Mouse (Mus musculus) midbrain, embryonic 14.5 days (tissue): ENCODE data around the gene Lsm4. TPM values are rescaled to one million over a fixed set of nuclear protein-coding genes. Genes with fewer than 3 reads are reported as not detected.

ENCODE experiments used
- ATAC-seq: fragments of 200-750 bp; cut with Nextera tagmentation; 2 replicates; pipeline ENCODE4 v1.8.0; 2017; ENCODE audit warnings: moderate number of reproducible peaks, moderate library complexity; ENCODE audit not compliant: low FRiP score, low TSS enrichment
- DNase-seq: peaks from one replicate; pipeline ENCODE4 v3.0.0-alpha.2; 2015
- H3K27ac ChIP-seq: fragments of 300-500 bp; sonication (generic); replicated peaks from 2 replicates; pipeline ENCODE4 v1.5.1; 2014; ENCODE audit warnings: mild to moderate bottlenecking, low read depth, low read length, moderate library complexity
- H3K27me3 ChIP-seq: fragments of 300-500 bp; sonication (generic); 2 replicates; pipeline ENCODE4 v1.6.1; 2014; ENCODE audit warnings: low read length, control low read depth, mixed read lengths; ENCODE audit not compliant: control insufficient read depth, insufficient read depth
- H3K36me3 ChIP-seq: fragments of 300-500 bp; sonication (generic); 2 replicates; pipeline ENCODE4 v1.6.1; 2014; ENCODE audit warnings: low read length, control low read depth; ENCODE audit not compliant: control insufficient read depth, insufficient read depth
- H3K4me1 ChIP-seq: fragments of 300-500 bp; sonication (generic); 2 replicates; pipeline ENCODE4 v1.6.1; 2014; ENCODE audit warnings: mild to moderate bottlenecking, antibody characterized with exemption, low read length, control low read depth; ENCODE audit not compliant: control insufficient read depth, insufficient read depth
- H3K4me2 ChIP-seq: fragments of 300-500 bp; sonication (generic); 2 replicates; pipeline ENCODE4 v1.6.1; 2014; ENCODE audit warnings: mild to moderate bottlenecking, low read length, moderate library complexity
- H3K4me3 ChIP-seq: fragments of 300-500 bp; sonication (generic); replicated peaks from 2 replicates; pipeline ENCODE4 v1.5.1; 2014; ENCODE audit warnings: low read depth, low read length
- H3K9ac ChIP-seq: fragments of 300-500 bp; sonication (generic); replicated peaks from 2 replicates; pipeline ENCODE4 v1.6.1; 2014; ENCODE audit warnings: mild to moderate bottlenecking, low read length, moderate library complexity
- H3K9me3 ChIP-seq: fragments of 300-500 bp; sonication (generic); 2 replicates; pipeline ENCODE4 v1.6.1; 2016; ENCODE audit warnings: low read length, control low read depth, mixed read lengths; ENCODE audit not compliant: control insufficient read depth
- WGBS: fragments of 180-500 bp; shearing (Covaris S2); extraction: QIAGEN DNeasy Blood & Tissue Kit; methylation state at CpG from one replicate; pipeline ENCODE4 v1.1.7; 2014; 5-methylcytosine and 5-hydroxymethylcytosine counted together
- polyA plus RNA-seq: library from polyadenylated mRNA; unstranded; fragments of >200 nt; fragmentation: Nextera tagmentation; extraction: Ambion mirVana; gene quantifications from 2 replicates; pipeline ENCODE4 v1.2.1, GENCODE M21; 2014

The Lsm4 gene
- polyA plus RNA-seq, 1 experiment from 2014 or later, result 175 TPM

GRCm38 (mm10) chr8:70719796-70720270 is 46.8 kb downstream of the Lsm4 start:
- ATAC-seq, result no peak
- no peak overlapping the region for H3K9ac ChIP-seq
- no peak for DNase-seq
- no peak overlapping the region for H3K27ac ChIP-seq
- H3K4me3 ChIP-seq, result no peak overlapping the region
- H3K36me3 ChIP-seq, result no peaks in the 10 kb centered on the region
- H3K9me3 ChIP-seq, result no peaks in the 10 kb centered on the region
- WGBS, result 72% methylated on average over 9 of the region's 9 CpGs
- H3K4me1 ChIP-seq, result no peaks in the 10 kb centered on the region
- H3K4me2 ChIP-seq, result no peak overlapping the region
- no peaks in the 10 kb centered on the region for H3K27me3 ChIP-seq

GRCm38 (mm10) chr8:70720739-70721138 is 47.7 kb downstream of the Lsm4 start:
- peak; percentile 89 for DNase-seq
- Histone ChIP-seq H3K4me2 (no peak overlapping the region), H3K4me3 (no peak overlapping the region), H3K36me3 (no peaks in the 10 kb centered on the region), H3K9me3 (no peaks in the 10 kb centered on the region), H3K27me3 (no peaks in the 10 kb centered on the region), H3K9ac (no peak overlapping the region), H3K4me1 (no peaks in the 10 kb centered on the region), H3K27ac (no peak overlapping the region)
- ATAC-seq, result no peak
- WGBS, result 7% methylated on average over 3 of the region's 3 CpGs

GRCm38 (mm10) chr8:70721601-70722000 is 48.6 kb downstream of the Lsm4 start:
- H3K27me3 ChIP-seq, result no peaks in the 10 kb centered on the region
- ATAC-seq, result no peak
- DNase-seq, result no peak
- no peaks in the 10 kb centered on the region for H3K36me3 ChIP-seq
- H3K4me3 ChIP-seq, result no peak overlapping the region
- 84% methylated on average over 8 of the region's 8 CpGs for WGBS
- no peaks in the 10 kb centered on the region for H3K9me3 ChIP-seq
- no peak overlapping the region for H3K4me2 ChIP-seq
- no peak overlapping the region for H3K9ac ChIP-seq
- H3K4me1 ChIP-seq, result no peaks in the 10 kb centered on the region
- no peak overlapping the region for H3K27ac ChIP-seq

GRCm38 (mm10) chr8:70723486-70724210 is 50.6 kb downstream of the Lsm4 start, which contains the start of gene Pde4c:
Gene Pde4c, plus strand, starts transcription at chr8:70723720.
- no peak for DNase-seq
- Histone ChIP-seq H3K4me1 (no peaks in the 10 kb centered on the region), H3K4me2 (no peak within 1 kb of the TSS), H3K27ac (no peak within 1 kb of the TSS), H3K27me3 (0 out of 2 replicates have a peak, but pooled peaks cover 5% of the 10 kb centered on the region), H3K9ac (no peak within 1 kb of the TSS), H3K36me3 (no peaks in the 10 kb centered on the region), H3K4me3 (no peak within 1 kb of the TSS), H3K9me3 (no peaks in the 10 kb centered on the region)
- WGBS, result 66% methylated on average over 7 of the region's 7 CpGs
- no peak for ATAC-seq

- H3K4me3 ChIP-seq, result no peak overlapping the region
Observed at GRCm38 (mm10) chr8:70724216-70724615, 51.2 kb downstream of the Lsm4 start.

GRCm38 (mm10) chr8:70725792-70726447 is 52.9 kb downstream of the Lsm4 start:
- Histone ChIP-seq H3K4me1 (no peaks in the 10 kb centered on the region), H3K27me3 (peaks cover 19% of the 10 kb centered on the region), H3K4me3 (no peak overlapping the region), H3K9me3 (no peaks in the 10 kb centered on the region), H3K36me3 (no peaks in the 10 kb centered on the region), H3K4me2 (no peak overlapping the region), H3K9ac (no peak overlapping the region), H3K27ac (no peak overlapping the region)
- 33% methylated on average over 14 of the region's 14 CpGs for WGBS
- ATAC-seq (no peak), DNase-seq (no peak)

More at GRCm38 (mm10) chr8:70724216-70724615, 51.2 kb downstream of the Lsm4 start:
- Histone ChIP-seq H3K9ac (no peak overlapping the region), H3K36me3 (no peaks in the 10 kb centered on the region), H3K27ac (no peak overlapping the region), H3K4me2 (no peak overlapping the region), H3K9me3 (no peaks in the 10 kb centered on the region), H3K4me1 (no peaks in the 10 kb centered on the region), H3K27me3 (peaks cover 8% of the 10 kb centered on the region)
- WGBS, result 82% methylated on average over 12 of the region's 12 CpGs
- DNase-seq, result no peak
- ATAC-seq, result no peak

- Histone ChIP-seq H3K4me3 (no peak overlapping the region), H3K9me3 (no peaks in the 10 kb centered on the region), H3K4me2 (no peak overlapping the region), H3K36me3 (no peaks in the 10 kb centered on the region), H3K27me3 (peaks cover 19% of the 10 kb centered on the region), H3K27ac (no peak overlapping the region), H3K4me1 (no peaks in the 10 kb centered on the region), H3K9ac (no peak overlapping the region)
- ATAC-seq (no peak), DNase-seq (no peak)
- WGBS, result 46% methylated on average over 11 of the region's 11 CpGs
Observed at GRCm38 (mm10) chr8:70726721-70727120, 53.7 kb downstream of the Lsm4 start.
